Mouse (Mus musculus): ENCODE data around the gene Il7r.

Il7r gene

DNA sequence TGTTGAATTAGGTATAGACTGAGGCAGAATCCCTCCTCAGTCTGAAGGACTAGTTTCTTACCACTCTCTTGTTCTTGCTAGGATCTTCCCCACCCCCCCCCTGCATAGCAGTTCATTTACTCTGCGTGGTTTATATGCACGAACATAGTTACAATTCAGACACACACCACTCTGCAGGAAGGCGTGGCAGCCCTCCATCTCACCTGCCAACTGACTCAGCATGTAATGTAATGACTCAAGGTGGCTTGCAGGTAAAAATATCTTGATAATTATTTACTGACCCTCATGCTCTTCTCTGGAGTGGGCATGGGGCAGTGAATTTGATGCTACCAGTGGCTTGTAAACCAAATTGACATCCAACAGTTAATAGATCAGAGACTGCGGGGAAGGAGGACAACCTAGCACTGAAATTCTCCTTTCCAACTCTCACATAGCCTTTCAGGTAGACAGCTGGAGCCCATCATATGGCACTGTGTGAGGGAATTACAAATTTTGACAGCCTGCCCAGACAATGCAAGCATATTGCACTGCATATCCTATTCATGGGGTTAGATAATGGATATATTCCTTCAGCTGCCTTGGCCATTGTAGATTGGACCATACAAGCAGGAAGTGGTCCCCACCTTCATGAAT is 58.8 kb downstream of the Il7r start:
- peak; percentile 47 to 52 for DNase-seq

- no peak for DNase-seq
These were observed 65.9 kb downstream of the Il7r start for GRCm38 (mm10) chr15:9464039-9464438.

DNA sequence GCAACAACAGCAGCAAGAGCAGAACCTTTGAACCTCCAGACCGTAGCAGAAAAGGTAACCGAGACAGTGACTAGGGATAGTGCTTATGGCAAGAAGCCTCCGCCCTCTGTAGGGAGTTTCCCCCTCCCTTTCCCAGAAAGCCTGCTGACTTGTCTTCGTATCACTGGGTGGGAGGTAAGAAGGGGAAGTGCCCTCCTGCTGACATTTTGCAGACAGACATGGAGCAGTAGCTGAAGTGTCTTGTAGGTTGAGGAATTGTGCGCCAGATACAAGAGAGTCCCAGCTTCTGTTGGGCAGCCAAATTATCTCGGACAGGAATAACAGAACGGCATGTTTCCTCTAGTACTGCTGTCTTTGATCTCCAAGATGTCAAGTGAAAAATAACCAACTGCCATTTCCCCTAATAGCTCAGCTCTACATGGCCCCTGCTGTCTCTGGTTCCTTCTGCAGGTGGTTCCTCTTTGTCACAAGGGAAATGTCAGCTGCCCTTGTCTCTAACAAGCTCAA is 66.4 kb downstream of the Il7r start:
- no peak for DNase-seq
